Mouse (Mus musculus) small intestine, adult 2 months (tissue): ENCODE measurements at regions not wholly inside any gene's neighbourhood (a gene's known extent, or its start where the extent isn't known, plus 50 kb on each side); places are given as distances from the start of the nearest gene placed in this dataset.

Experiments
- CTCF ChIP-seq: fragments of 200-500 bp; IDR thresholded peaks from 2 replicates; pipeline ENCODE4 v1.5.1; 2012; ENCODE audit warnings: low read depth, mild to moderate bottlenecking, control low read depth, inconsistent platforms, low read length, moderate library complexity, mixed read lengths; ENCODE audit not compliant: insufficient replicate concordance, insufficient read length; ENCODE audit errors: extremely low read depth
- POLR2A ChIP-seq: fragments of 200-500 bp; IDR thresholded peaks from 2 replicates; pipeline ENCODE4 v1.6.1; 2012; ENCODE audit warnings: low read depth, mild to moderate bottlenecking, control low read depth, inconsistent platforms, low read length, moderate library complexity

- TF ChIP-seq CTCF: no peak
- no peak for TF ChIP-seq POLR2A
Observed at GRCm38 (mm10) chr3:52822848-52823247, 194.2 kb downstream of the Cog6 start.
